Mouse (Mus musculus): ENCODE results near the gene Luc7l2. TPM values are rescaled to one million over a fixed set of nuclear protein-coding genes. Genes with fewer than 3 reads are reported as not detected.
A peak's percentile ranks its signal among the peaks of the same experiment; 100 is the strongest.

Gene Luc7l2
- polyA plus RNA-seq, 1 experiment from 2014 or later, result 44.6 TPM

GRCm38 (mm10) chr6:38552636-38553000 lies 1.5 kb downstream of the Luc7l2 start:
- DNase-seq (ENCODE audit: low spot score), result no peak

- no peak for DNase-seq (ENCODE audit: low spot score)
Observed at GRCm38 (mm10) chr6:38576096-38576495, 25.0 kb downstream of the Luc7l2 start.

GRCm38 (mm10) chr6:38580112-38580857 lies 29.2 kb downstream of the Luc7l2 start:
- no peak for DNase-seq (ENCODE audit: low spot score)

GRCm38 (mm10) chr6:38581711-38582110 lies 30.6 kb downstream of the Luc7l2 start:
- no peak for DNase-seq (ENCODE audit: low spot score)

GRCm38 (mm10) chr6:38597481-38597880 lies 46.3 kb downstream of the Luc7l2 start:
- DNase-seq (ENCODE audit: low spot score), result no peak

GRCm38 (mm10) chr6:38609892-38610291 lies 58.8 kb downstream of the Luc7l2 start:
- no peak for DNase-seq (ENCODE audit: low spot score)

- DNase-seq (ENCODE audit: low spot score), result no peak
Observed at GRCm38 (mm10) chr6:38622406-38622805, 71.3 kb downstream of the Luc7l2 start.

- no peak for DNase-seq (ENCODE audit: low spot score)
Observed at GRCm38 (mm10) chr6:38623457-38623856, 72.3 kb downstream of the Luc7l2 start.

- no peak for DNase-seq (ENCODE audit: low spot score)
Observed at GRCm38 (mm10) chr6:38624439-38624838, 73.3 kb downstream of the Luc7l2 start.

GRCm38 (mm10) chr6:38626086-38626485 lies 75.0 kb downstream of the Luc7l2 start:
- DNase-seq (ENCODE audit: low spot score), result no peak

GRCm38 (mm10) chr6:38627081-38627480 lies 75.9 kb downstream of the Luc7l2 start:
- DNase-seq (ENCODE audit: low spot score), result no peak

- no peak for DNase-seq (ENCODE audit: low spot score)
Observed at GRCm38 (mm10) chr6:38627486-38627885, 76.4 kb downstream of the Luc7l2 start.

- no peak for DNase-seq (ENCODE audit: low spot score)
Observed at GRCm38 (mm10) chr6:38629556-38629955, 78.4 kb downstream of the Luc7l2 start.

- DNase-seq (ENCODE audit: low spot score), result no peak
Observed at GRCm38 (mm10) chr6:38632826-38633225, 81.7 kb downstream of the Luc7l2 start.

GRCm38 (mm10) chr6:38634461-38634860 lies 83.3 kb downstream of the Luc7l2 start:
- no peak for DNase-seq (ENCODE audit: low spot score)

- no peak for DNase-seq (ENCODE audit: low spot score)
Observed at GRCm38 (mm10) chr6:38635941-38636851, 85.1 kb downstream of the Luc7l2 start.

GRCm38 (mm10) chr6:38636852-38637618 lies 85.9 kb downstream of the Luc7l2 start, which contains the start of gene Klrg2:
Gene Klrg2 (minus strand): TSS chr6:38637242.
- DNase-seq (ENCODE audit: low spot score), result peak; percentile 7

- DNase-seq (ENCODE audit: low spot score), result no peak
Observed at GRCm38 (mm10) chr6:38640401-38640800, 89.3 kb downstream of the Luc7l2 start.

GRCm38 (mm10) chr6:38641228-38641627 lies 90.1 kb downstream of the Luc7l2 start:
- DNase-seq (ENCODE audit: low spot score), result no peak

GRCm38 (mm10) chr6:38641645-38642044 lies 90.5 kb downstream of the Luc7l2 start:
- no peak for DNase-seq (ENCODE audit: low spot score)

GRCm38 (mm10) chr6:38642593-38642992 lies 91.5 kb downstream of the Luc7l2 start:
- DNase-seq (ENCODE audit: low spot score), result no peak

GRCm38 (mm10) chr6:38643039-38643438 lies 91.9 kb downstream of the Luc7l2 start:
- DNase-seq (ENCODE audit: low spot score), result no peak
